Mouse (Mus musculus) midbrain, embryonic 16.5 days (tissue): Measurements from ENCODE around the gene Hdgfl1. TPM values are rescaled to one million over a fixed set of nuclear protein-coding genes. Genes with fewer than 3 reads are reported as not detected.

ENCODE experiments used
- ATAC-seq: fragments of 200-750 bp; cut with Nextera tagmentation; 2 replicates; pipeline ENCODE4 v1.8.0; 2017; ENCODE audit warnings: moderate TSS enrichment
- H3K27ac ChIP-seq: fragments of 300-500 bp; sonication (generic); 2 replicates; pipeline ENCODE4 v1.5.1; 2014; ENCODE audit warnings: mild to moderate bottlenecking, low read length, mixed read lengths
- H3K27me3 ChIP-seq: fragments of 300-500 bp; sonication (generic); 2 replicates; pipeline ENCODE4 v1.6.1; 2014; ENCODE audit warnings: low read depth, low read length, mixed read lengths; ENCODE audit not compliant: control insufficient read depth, insufficient read depth
- H3K36me3 ChIP-seq: fragments of 300-500 bp; sonication (generic); 2 replicates; pipeline ENCODE4 v1.6.1; 2014; ENCODE audit warnings: mild to moderate bottlenecking, low read length, moderate library complexity, mixed read lengths; ENCODE audit not compliant: control insufficient read depth, insufficient read depth
- H3K4me1 ChIP-seq: fragments of 300-500 bp; sonication (generic); 2 replicates; pipeline ENCODE4 v1.6.1; 2014; ENCODE audit warnings: mild to moderate bottlenecking, low read length, mixed read lengths; ENCODE audit not compliant: control insufficient read depth, insufficient read depth
- H3K4me2 ChIP-seq: fragments of 300-500 bp; sonication (generic); 2 replicates; pipeline ENCODE4 v1.6.1; 2014; ENCODE audit warnings: mild to moderate bottlenecking, low read length, mixed read lengths
- H3K4me3 ChIP-seq: fragments of 300-500 bp; sonication (generic); 2 replicates; pipeline ENCODE4 v1.5.1; 2014; ENCODE audit warnings: low read depth, mild to moderate bottlenecking, low read length, moderate library complexity, mixed read lengths
- H3K9ac ChIP-seq: fragments of 300-500 bp; sonication (generic); 2 replicates; pipeline ENCODE4 v1.6.1; 2014; ENCODE audit warnings: low read depth, low read length, mixed read lengths
- H3K9me3 ChIP-seq: fragments of 300-500 bp; sonication (generic); replicated peaks from 2 replicates; pipeline ENCODE4 v1.6.1; 2014; ENCODE audit warnings: mild to moderate bottlenecking, low read length, mixed read lengths; ENCODE audit not compliant: control insufficient read depth, poor library complexity, severe bottlenecking
- WGBS: fragments of 180-500 bp; shearing (Covaris S2); extraction: QIAGEN DNeasy Blood & Tissue Kit; methylation state at CpG from one replicate; pipeline ENCODE4 v1.1.7; 2014; 5-methylcytosine and 5-hydroxymethylcytosine counted together
- polyA plus RNA-seq: library from polyadenylated mRNA; unstranded; fragments of >200 nt; fragmentation: Nextera tagmentation; extraction: Ambion mirVana; gene quantifications from 2 replicates; pipeline ENCODE4 v1.2.1, GENCODE M21; 2015

Gene Hdgfl1
- polyA plus RNA-seq, 1 experiment from 2014 or later: not detected

DNA sequence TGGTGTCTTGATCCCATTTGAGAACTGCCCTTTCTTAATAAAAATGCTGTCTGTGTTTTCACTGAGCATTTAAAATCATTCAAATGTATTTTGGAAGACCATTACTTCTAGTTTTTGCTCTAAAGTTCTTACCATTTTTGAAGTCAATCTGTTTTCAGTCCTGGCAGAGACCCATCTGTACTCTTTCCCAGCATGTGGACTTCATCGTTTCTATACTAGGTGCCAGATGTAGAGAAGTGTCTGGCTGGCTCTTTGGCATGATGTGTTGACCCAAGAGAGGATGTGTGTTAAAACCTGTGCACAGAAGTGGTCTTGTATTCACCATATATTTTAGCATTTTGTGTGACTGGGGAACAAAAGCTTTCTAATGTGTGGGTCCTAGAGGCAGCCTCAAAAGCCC lies 25.9 kb downstream of the Hdgfl1 start:
- H3K4me1 ChIP-seq: peaks cover 4% of the 10 kb centered on the region
- no peaks in the 10 kb centered on the region for H3K9me3 ChIP-seq
- no peaks in the 10 kb centered on the region for H3K36me3 ChIP-seq
- no peak overlapping the region for H3K9ac ChIP-seq
- H3K27me3 ChIP-seq: no peaks in the 10 kb centered on the region
- no peak for ATAC-seq
- 70% methylated on average over 1 of the region's 1 CpGs for WGBS
- no peak overlapping the region for H3K27ac ChIP-seq
- no peak overlapping the region for H3K4me2 ChIP-seq
- no peak overlapping the region for H3K4me3 ChIP-seq

- no peak for ATAC-seq
- WGBS: 79% methylated on average over 1 of the region's 1 CpGs
- Histone ChIP-seq H3K4me3 (no peak overlapping the region), H3K9me3 (no peaks in the 10 kb centered on the region), H3K36me3 (no peaks in the 10 kb centered on the region), H3K27ac (no peak overlapping the region), H3K4me1 (no peaks in the 10 kb centered on the region), H3K27me3 (no peaks in the 10 kb centered on the region), H3K9ac (no peak overlapping the region), H3K4me2 (no peak overlapping the region)
These were observed 35.0 kb downstream of the Hdgfl1 start for GRCm38 (mm10) chr13:26734981-26735380.

- no peaks in the 10 kb centered on the region for H3K27me3 ChIP-seq
- ATAC-seq: peak; percentile 70; the same call in 1 of the 2 replicates
- H3K27ac ChIP-seq: no peak overlapping the region
- no peak overlapping the region for H3K4me3 ChIP-seq
- 27% methylated on average over 1 of the region's 1 CpGs for WGBS
- no peak overlapping the region for H3K4me2 ChIP-seq
- H3K9me3 ChIP-seq: no peaks in the 10 kb centered on the region
- H3K36me3 ChIP-seq: no peaks in the 10 kb centered on the region
- H3K9ac ChIP-seq: no peak overlapping the region
- no peaks in the 10 kb centered on the region; the same call in 1 of the 2 replicates for H3K4me1 ChIP-seq
These were observed 45.7 kb downstream of the Hdgfl1 start for GRCm38 (mm10) chr13:26724250-26724649.

DNA sequence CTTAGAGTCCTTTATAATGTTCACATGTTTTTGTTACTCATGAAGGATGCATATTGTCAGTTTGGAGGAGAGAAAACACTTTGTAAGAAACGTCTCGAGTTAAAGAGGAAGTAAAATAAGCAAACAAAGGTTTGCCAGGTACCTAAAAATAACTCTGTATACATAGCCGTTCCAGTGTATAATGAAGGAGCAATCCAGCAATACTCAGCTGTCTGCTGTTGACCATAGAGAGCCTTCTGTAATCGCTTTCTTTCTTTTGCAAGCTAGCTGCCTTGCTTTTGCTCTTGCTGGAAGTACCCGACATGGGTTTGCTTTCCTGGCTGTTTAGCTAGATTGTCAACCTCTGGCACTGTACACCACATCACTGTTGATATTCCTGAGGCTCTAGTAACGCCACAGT lies 48.6 kb downstream of the Hdgfl1 start:
- Histone ChIP-seq H3K4me3 (no peak overlapping the region), H3K27ac (no peak overlapping the region)
- 59% methylated on average over 6 of the region's 6 CpGs for WGBS

GRCm38 (mm10) chr13:26720917-26721316 lies 49.0 kb downstream of the Hdgfl1 start:
- 77% methylated on average over 1 of the region's 1 CpGs for WGBS
- H3K4me2 ChIP-seq: no peak overlapping the region
- no peaks in the 10 kb centered on the region; the same call in 1 of the 2 replicates for H3K4me1 ChIP-seq
- H3K9me3 ChIP-seq: no peaks in the 10 kb centered on the region
- H3K27ac ChIP-seq: no peak overlapping the region
- H3K27me3 ChIP-seq: no peaks in the 10 kb centered on the region
- H3K4me3 ChIP-seq: no peak overlapping the region
- no peak overlapping the region for H3K9ac ChIP-seq
- no peak for ATAC-seq
- no peaks in the 10 kb centered on the region for H3K36me3 ChIP-seq

More for the DNA sequence above, 48.6 kb downstream of the Hdgfl1 start:
- Histone ChIP-seq H3K4me1 (no peaks in the 10 kb centered on the region; the same call in 1 of the 2 replicates), H3K4me2 (no peak overlapping the region), H3K9ac (no peak overlapping the region), H3K36me3 (no peaks in the 10 kb centered on the region), H3K9me3 (no peaks in the 10 kb centered on the region), H3K27me3 (no peaks in the 10 kb centered on the region)
- ATAC-seq: no peak

DNA sequence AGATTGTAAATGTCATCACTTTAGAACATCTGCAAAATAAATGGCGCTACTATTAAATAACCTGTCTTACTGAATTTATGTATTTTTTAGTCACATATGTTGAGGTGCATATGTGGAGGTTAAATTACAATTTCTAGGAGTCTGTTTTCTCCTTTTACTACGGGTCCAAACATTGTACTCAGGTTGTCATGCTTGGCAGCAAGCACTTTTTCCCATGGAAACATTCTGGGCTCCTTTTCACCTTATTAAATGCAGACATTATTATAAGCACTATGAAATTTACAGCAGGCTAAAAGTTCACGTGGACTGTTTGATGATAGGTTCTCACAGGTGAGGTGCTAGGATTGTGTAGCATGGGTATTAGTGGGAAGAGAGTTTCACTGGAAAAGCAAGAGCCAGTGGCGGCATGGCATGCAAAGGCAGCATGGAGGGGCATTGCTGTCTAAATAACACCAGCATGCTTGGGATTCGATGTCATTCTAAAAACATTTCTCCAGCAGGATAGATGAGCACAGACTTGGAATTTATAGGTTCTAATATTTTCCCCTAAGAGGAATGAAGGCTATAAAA lies 50.7 kb downstream of the Hdgfl1 start:
- no peak overlapping the region for H3K4me3 ChIP-seq
- H3K4me1 ChIP-seq: peaks cover under 1% of the 10 kb centered on the region; the same call in 1 of the 2 replicates
- no peak overlapping the region for H3K9ac ChIP-seq
- H3K9me3 ChIP-seq: no peaks in the 10 kb centered on the region
- WGBS: 81% methylated on average over 5 of the region's 5 CpGs
- H3K27ac ChIP-seq: no peak overlapping the region
- no peak overlapping the region for H3K4me2 ChIP-seq
- no peaks in the 10 kb centered on the region for H3K36me3 ChIP-seq
- H3K27me3 ChIP-seq: no peaks in the 10 kb centered on the region
- no peak for ATAC-seq
